Mouse (Mus musculus) hindbrain, embryonic 10.5 days (tissue): Measurements from ENCODE around the gene Ybey. TPM values are rescaled to one million over a fixed set of nuclear protein-coding genes. Genes with fewer than 3 reads are reported as not detected.

Source experiments
- DNase-seq: peaks from one replicate; pipeline ENCODE4 v3.0.0-alpha.2; 2017; ENCODE audit warnings: low spot score
- H3K27ac ChIP-seq: fragments of 300-500 bp; sonication (generic); 2 replicates; pipeline ENCODE4 v1.5.1; 2016; ENCODE audit warnings: mild to moderate bottlenecking, moderate library complexity
- H3K27me3 ChIP-seq: fragments of 300-500 bp; sonication (generic); 2 replicates; pipeline ENCODE4 v1.6.1; 2016; ENCODE audit warnings: mild to moderate bottlenecking; ENCODE audit not compliant: poor library complexity, insufficient read depth, severe bottlenecking
- H3K36me3 ChIP-seq: fragments of 300-500 bp; sonication (generic); 2 replicates; pipeline ENCODE4 v1.6.1; 2016; ENCODE audit warnings: mild to moderate bottlenecking, moderate library complexity
- H3K4me1 ChIP-seq: fragments of 300-500 bp; sonication (generic); replicated peaks from 2 replicates; pipeline ENCODE4 v1.6.1; 2016; ENCODE audit warnings: mild to moderate bottlenecking
- H3K4me3 ChIP-seq: fragments of 300-500 bp; sonication (generic); 2 replicates; pipeline ENCODE4 v1.5.1; 2016; ENCODE audit warnings: mild to moderate bottlenecking, moderate library complexity
- H3K9me3 ChIP-seq: fragments of 300-500 bp; sonication (generic); 2 replicates; pipeline ENCODE4 v1.6.1; 2016; ENCODE audit warnings: mild to moderate bottlenecking, moderate library complexity
- WGBS: fragments of 180-500 bp; shearing (Covaris S2); methylation state at CpG from one replicate; pipeline ENCODE4 v1.1.7; 2016; 5-methylcytosine and 5-hydroxymethylcytosine counted together
- polyA plus RNA-seq: library from polyadenylated mRNA; unstranded; fragments of >200 nt; fragmentation: Nextera tagmentation; extraction: Ambion mirVana; gene quantifications from 2 replicates; pipeline ENCODE4 v1.2.1, GENCODE M21; 2016

Gene Ybey
- polyA plus RNA-seq, 1 experiment from 2014 or later: 8.7 TPM

DNA sequence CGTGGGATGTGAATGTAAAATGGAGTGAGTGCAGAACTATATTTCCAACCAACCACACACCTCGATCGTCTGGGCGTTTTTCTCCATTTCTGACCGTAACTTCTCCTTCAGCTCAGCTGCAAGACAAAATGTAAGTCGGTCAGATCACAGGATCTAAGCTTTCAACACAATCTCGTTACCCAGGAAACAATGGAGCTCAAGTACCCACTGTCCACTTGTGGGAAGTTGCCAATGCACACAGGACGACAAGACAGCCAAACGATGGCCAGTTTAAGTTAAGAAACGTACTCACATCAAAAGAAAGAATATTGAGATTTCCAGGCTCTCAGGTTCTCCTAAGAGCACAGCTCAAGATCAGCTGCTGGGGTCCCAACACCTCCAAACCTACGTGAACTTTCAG is 35.0 kb downstream of the Ybey start:
- H3K4me3 ChIP-seq: no peak overlapping the region
- H3K9me3 ChIP-seq: no peaks in the 10 kb centered on the region
- 94% methylated on average over 11 of the region's 11 CpGs for WGBS
- no peak for DNase-seq
- no peaks in the 10 kb centered on the region for H3K27me3 ChIP-seq
- H3K36me3 ChIP-seq: peaks cover 100% of the 10 kb centered on the region
- no peak overlapping the region for H3K27ac ChIP-seq
- H3K4me1 ChIP-seq: no peaks in the 10 kb centered on the region

- H3K9me3 ChIP-seq: no peaks in the 10 kb centered on the region
- peaks cover 98% of the 10 kb centered on the region for H3K36me3 ChIP-seq
- no peaks in the 10 kb centered on the region for H3K4me1 ChIP-seq
- no peak overlapping the region for H3K27ac ChIP-seq
- WGBS: 94% methylated on average over 7 of the region's 7 CpGs
- DNase-seq: no peak
- no peak overlapping the region for H3K4me3 ChIP-seq
- H3K27me3 ChIP-seq: no peaks in the 10 kb centered on the region
Measured at GRCm38 (mm10) chr10:76425674-76426073, 43.2 kb downstream of the Ybey start.

GRCm38 (mm10) chr10:76416811-76417210 is 52.1 kb downstream of the Ybey start:
- Histone ChIP-seq H3K27me3 (no peaks in the 10 kb centered on the region), H3K36me3 (peaks cover 100% of the 10 kb centered on the region), H3K4me1 (no peaks in the 10 kb centered on the region), H3K4me3 (no peak overlapping the region), H3K27ac (no peak overlapping the region), H3K9me3 (no peaks in the 10 kb centered on the region)
- no peak for DNase-seq
- WGBS: 88% methylated on average over 12 of the region's 12 CpGs

Other genes with a start within 250 kb of the Ybey start
- gene Prmt2, start 231.2 kb downstream of the Ybey start, polyA plus RNA-seq: 80.1 and 97.5 TPM in 2 replicates
- not detected in 2 replicates for gene S100b, start 215.3 kb downstream of the Ybey start, polyA plus RNA-seq
- gene Dip2a, start 123.8 kb downstream of the Ybey start, polyA plus RNA-seq: 6.0 and 8.2 TPM in 2 replicates
- not detected in 2 replicates for gene AC141477.1, start 28.7 kb downstream of the Ybey start, polyA plus RNA-seq
- gene Pcnt, start 26.3 kb downstream of the Ybey start, polyA plus RNA-seq: 15.8 and 24.4 TPM in 2 replicates
- gene 2610028H24Rik, start 20.0 kb downstream of the Ybey start, polyA plus RNA-seq: not detected in 2 replicates
- gene Mcm3ap, start 187 bp downstream of the Ybey start, polyA plus RNA-seq: 72.0 and 74.4 TPM in 2 replicates
- gene Lss, start 62.5 kb upstream of the Ybey start, polyA plus RNA-seq: 56.1 and 60.3 TPM in 2 replicates
- gene Spatc1l, start 93.2 kb upstream of the Ybey start, polyA plus RNA-seq: 0.16 TPM in 1 of 2 replicates, not detected in the other
- gene Ftcd, start 106.5 kb upstream of the Ybey start, polyA plus RNA-seq: not detected in 2 replicates
- gene Col6a2, start 154.5 kb upstream of the Ybey start, polyA plus RNA-seq: 10.9 and 16.5 TPM in 2 replicates